Mouse (Mus musculus) gonadal fat pad, adult 2 months (tissue): Measurements from ENCODE around the gene 1700092M07Rik. TPM values are rescaled to one million over a fixed set of nuclear protein-coding genes. Genes with fewer than 3 reads are reported as not detected.

Experiments used
- DNase-seq: peaks from one replicate; pipeline ENCODE4 v3.0.0-alpha.2; 2012; ENCODE audit warnings: low read depth
- polyA plus RNA-seq: library from polyadenylated mRNA; depleted of rRNA; stranded (reverse); fragments of >200 nt; gene quantifications from 2 replicates; pipeline ENCODE4 v1.2.3, GENCODE M21; 2012; rRNA removed

The 1700092M07Rik gene
- polyA plus RNA-seq, result 2.3 and 2.5 TPM in 2 replicates

DNA sequence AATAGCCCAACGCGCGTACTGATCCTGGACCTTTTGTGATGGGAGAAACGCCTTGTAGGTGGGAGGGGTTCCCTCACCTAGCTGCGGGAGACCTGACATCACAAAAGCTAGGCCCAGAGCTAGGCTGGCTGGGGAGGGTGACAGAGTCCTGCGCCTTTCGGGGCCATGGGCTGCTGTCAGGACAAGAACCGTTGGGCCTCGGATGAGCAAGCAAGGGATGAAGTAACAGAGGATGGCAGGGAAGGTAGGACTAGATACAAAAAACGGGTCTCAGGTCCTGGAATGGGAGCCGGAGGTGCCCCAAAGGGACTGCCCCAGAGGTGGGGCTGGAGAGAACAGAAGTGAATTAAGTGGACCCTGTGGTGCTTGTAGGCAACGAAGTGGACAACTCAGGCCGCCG, at the start of gene 1700092M07Rik:
Gene 1700092M07Rik (plus strand): TSS at position 116 of the 400 bp plus-strand sequence.
- DNase-seq, result no peak

GRCm38 (mm10) chr19:8691871-8692539, 48.5 kb upstream of the 1700092M07Rik start:
- no peak for DNase-seq

DNA sequence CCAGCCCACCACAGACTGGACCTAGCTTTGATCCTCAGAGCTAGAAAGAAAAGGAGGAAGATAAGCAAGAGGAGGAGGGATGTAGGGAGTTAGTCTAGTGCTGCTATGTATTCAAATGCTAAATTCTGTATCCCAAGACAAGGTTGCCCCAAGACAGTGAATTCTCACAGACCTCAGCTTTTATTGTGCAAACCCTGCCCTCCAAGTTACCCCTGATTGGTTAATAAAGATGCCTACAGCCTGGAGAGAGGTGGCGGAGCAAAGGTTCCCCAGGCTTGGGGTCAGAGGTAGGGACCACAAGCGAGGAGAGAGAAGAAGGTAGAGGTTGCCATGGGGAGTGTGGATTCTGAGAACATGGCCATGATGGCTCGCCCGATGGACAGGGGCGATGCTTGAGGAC, 47.8 kb upstream of the 1700092M07Rik start:
- no peak for DNase-seq

- DNase-seq, result no peak
These were observed 45.2 kb upstream of the 1700092M07Rik start for GRCm38 (mm10) chr19:8695330-8695729.

GRCm38 (mm10) chr19:8699652-8700051, 40.9 kb upstream of the 1700092M07Rik start:
- no peak for DNase-seq

GRCm38 (mm10) chr19:8702458-8702857, 38.1 kb upstream of the 1700092M07Rik start:
- no peak for DNase-seq

DNA sequence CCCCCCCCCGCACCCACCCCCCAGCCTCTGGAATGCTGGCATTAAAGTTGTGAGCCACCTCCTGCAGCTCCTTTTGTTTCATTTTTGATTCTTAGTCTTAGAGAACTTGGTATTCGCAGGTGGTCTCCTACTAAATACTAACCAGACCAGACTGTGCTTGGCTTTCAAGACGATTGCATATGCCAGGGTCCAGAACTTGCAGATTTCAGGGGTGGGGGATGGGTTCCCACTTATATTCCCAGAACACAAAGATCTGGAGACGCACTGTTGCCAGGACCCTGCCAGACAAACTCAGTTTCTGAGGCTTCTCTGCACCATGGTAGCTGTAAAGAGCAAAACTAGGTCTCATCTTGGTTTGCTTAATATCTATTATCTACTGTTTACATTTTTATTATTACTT, 36.9 kb upstream of the 1700092M07Rik start:
- no peak for DNase-seq

- DNase-seq, result peak; percentile 93
These were observed 35.4 kb upstream of the 1700092M07Rik start for GRCm38 (mm10) chr19:8705026-8705708.

- DNase-seq, result no peak
These were observed 34.3 kb upstream of the 1700092M07Rik start for GRCm38 (mm10) chr19:8706132-8706667.

- no peak for DNase-seq
These were observed 33.6 kb upstream of the 1700092M07Rik start for GRCm38 (mm10) chr19:8706930-8707329.

DNA sequence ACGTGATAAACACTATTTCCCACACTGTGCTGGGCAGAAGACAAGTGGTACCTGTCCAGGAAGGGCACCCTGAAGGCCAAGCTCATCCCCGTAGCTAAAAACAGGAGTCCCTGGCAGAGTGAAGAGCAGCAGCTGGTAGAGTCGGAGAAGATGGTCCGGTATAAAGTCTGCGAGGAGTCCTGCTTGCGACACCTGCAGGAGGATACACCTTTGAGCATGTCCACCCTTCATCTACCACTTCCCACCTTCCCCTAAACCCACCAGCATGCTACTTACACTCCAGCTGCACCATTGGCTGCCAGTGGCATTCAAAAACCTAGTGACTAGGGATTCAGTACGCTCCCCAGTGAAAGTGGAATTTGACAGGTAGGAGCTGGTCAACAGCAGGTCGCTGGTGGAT, 31.6 kb upstream of the 1700092M07Rik start:
- DNase-seq, result no peak

DNA sequence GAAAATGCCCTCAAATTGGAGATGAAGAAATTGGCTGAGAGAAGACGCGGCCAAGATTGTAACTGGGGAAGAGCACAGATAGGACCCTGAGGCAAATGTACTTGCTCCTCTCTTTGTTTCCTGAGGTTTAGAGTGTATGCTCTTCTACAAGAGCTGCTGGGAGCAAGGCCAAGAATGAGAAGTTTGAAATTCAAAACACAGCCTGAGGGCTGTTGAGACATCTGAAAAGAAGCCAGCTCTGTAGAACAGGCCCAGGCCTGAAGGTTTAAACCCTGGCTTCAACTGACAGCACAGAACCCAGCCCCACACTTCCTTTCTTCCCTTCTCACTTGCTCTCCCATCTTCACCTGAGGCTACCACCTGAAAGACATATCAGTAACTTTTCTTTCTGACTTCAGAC, 30.5 kb upstream of the 1700092M07Rik start:
- DNase-seq, result peak; percentile 100

GRCm38 (mm10) chr19:8711506-8711905, 29.0 kb upstream of the 1700092M07Rik start:
- DNase-seq, result no peak

DNA sequence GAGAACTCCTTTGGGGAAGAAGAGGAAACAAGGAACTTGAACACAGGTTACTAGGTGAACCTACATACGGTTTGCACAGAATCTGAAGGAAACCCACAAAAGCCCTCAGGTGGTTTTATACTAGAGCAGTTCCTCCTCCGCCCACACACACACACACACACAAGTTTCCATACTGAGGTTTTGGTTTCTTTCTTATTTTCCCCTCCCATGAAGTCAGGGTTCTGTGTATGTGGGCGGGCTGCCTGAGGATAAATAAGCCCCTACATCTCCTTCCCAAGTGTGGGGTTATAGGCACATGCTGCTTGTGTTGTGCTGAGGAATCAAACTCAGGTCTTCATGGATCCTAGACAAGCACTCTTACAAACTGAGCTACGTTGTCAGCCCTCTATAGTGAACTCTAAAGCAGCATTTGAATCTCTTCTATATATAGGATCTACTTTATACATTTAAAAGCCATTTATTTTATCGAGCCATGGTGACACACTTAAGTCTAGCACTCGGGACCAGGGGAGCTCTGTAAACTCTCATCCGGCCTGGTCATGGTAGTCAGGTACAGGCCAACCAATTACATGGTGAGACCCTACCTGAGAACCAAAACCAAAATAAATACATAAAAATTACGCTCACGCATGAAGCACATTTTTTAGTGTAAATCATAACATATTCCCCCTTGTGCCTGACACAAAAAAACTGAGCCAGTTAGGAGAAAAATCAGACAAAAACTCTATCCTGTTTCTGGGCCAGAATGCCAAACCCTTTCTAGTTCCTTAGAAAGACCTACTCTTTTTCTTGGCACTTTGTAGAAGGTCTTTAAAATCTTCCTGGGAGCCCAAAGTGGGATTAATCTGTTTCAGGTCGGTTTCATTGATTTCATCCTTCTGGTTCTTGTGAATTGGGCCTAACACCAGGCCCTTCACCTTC, 28.3 kb upstream of the 1700092M07Rik start:
- DNase-seq, result no peak

DNA sequence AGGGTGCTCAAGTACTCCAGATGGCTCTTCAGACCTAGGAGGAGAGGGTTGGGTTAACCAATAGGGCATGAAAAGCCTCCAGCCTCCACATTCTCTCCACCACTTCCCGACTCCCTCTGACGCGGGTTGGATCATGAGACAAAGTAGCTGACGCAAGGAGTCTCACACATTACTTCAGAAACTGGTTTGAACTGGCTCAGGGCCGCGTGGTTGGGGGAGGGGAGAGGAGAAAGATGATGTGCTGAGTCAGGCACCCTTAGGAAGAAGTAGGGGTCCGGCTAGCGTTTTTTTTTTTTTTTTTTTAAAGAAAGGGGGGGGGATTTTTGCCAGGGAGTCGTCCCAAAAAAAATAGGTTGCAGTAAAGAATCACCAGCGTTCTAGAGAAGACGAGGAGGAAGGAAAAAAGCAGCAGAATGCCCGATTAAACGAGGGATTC, 27.6 kb upstream of the 1700092M07Rik start:
- DNase-seq, result no peak

- no peak for DNase-seq
These were observed 27.1 kb upstream of the 1700092M07Rik start for GRCm38 (mm10) chr19:8713306-8713996.

- DNase-seq, result no peak
These were observed 26.4 kb upstream of the 1700092M07Rik start for GRCm38 (mm10) chr19:8713997-8714652.

GRCm38 (mm10) chr19:8714653-8715481, 25.7 kb upstream of the 1700092M07Rik start:
- no peak for DNase-seq

GRCm38 (mm10) chr19:8715868-8716766, 24.4 kb upstream of the 1700092M07Rik start:
- DNase-seq, result no peak
